Mouse (Mus musculus) heart, embryonic 15.5 days (tissue): ENCODE results near the gene Hs3st3a1. TPM values are rescaled to one million over a fixed set of nuclear protein-coding genes. Genes with fewer than 3 reads are reported as not detected.

Source experiments
- ATAC-seq: fragments of 200-750 bp; cut with Nextera tagmentation; replicated peaks from 2 replicates; pipeline ENCODE4 v1.8.0; 2017; ENCODE audit warnings: low read depth, moderate TSS enrichment; ENCODE audit not compliant: insufficient number of reproducible peaks, insufficient read depth, low FRiP score
- H3K27ac ChIP-seq: fragments of 300-500 bp; sonication (generic); 2 replicates; pipeline ENCODE4 v1.5.1; 2015; ENCODE audit warnings: mild to moderate bottlenecking, inconsistent platforms
- H3K27me3 ChIP-seq: fragments of 300-500 bp; sonication (generic); 2 replicates; pipeline ENCODE4 v1.6.1; 2015; ENCODE audit warnings: inconsistent platforms
- H3K36me3 ChIP-seq: fragments of 300-500 bp; sonication (generic); 2 replicates; pipeline ENCODE4 v1.6.1; 2015; ENCODE audit warnings: mild to moderate bottlenecking, inconsistent platforms
- H3K4me1 ChIP-seq: fragments of 300-500 bp; sonication (generic); replicated peaks from 2 replicates; pipeline ENCODE4 v1.6.1; 2015; ENCODE audit warnings: inconsistent platforms
- H3K4me2 ChIP-seq: fragments of 300-500 bp; sonication (generic); 2 replicates; pipeline ENCODE4 v1.6.1; 2015; ENCODE audit warnings: inconsistent platforms, mild to moderate bottlenecking, moderate library complexity
- H3K4me3 ChIP-seq: fragments of 300-500 bp; sonication (generic); 2 replicates; pipeline ENCODE4 v1.5.1; 2015; ENCODE audit warnings: mild to moderate bottlenecking, inconsistent platforms
- H3K9ac ChIP-seq: fragments of 300-500 bp; sonication (generic); 2 replicates; pipeline ENCODE4 v1.6.1; 2015; ENCODE audit warnings: mild to moderate bottlenecking, inconsistent platforms
- H3K9me3 ChIP-seq: fragments of 300-500 bp; sonication (generic); replicated peaks from 2 replicates; pipeline ENCODE4 v1.6.1; 2016; ENCODE audit warnings: inconsistent platforms
- WGBS: fragments of 180-500 bp; shearing (Covaris S2); methylation state at CpG from one replicate; pipeline ENCODE4 v1.1.7; 2015; ENCODE audit warnings: mixed read lengths; 5-methylcytosine and 5-hydroxymethylcytosine counted together
- polyA plus RNA-seq: library from polyadenylated mRNA; unstranded; fragments of >200 nt; fragmentation: Nextera tagmentation; extraction: Ambion mirVana; gene quantifications from 2 replicates; pipeline ENCODE4 v1.2.1, GENCODE M21; 2015

Hs3st3a1 gene
- polyA plus RNA-seq, 1 experiment from 2014 or later = 0.33 TPM

DNA sequence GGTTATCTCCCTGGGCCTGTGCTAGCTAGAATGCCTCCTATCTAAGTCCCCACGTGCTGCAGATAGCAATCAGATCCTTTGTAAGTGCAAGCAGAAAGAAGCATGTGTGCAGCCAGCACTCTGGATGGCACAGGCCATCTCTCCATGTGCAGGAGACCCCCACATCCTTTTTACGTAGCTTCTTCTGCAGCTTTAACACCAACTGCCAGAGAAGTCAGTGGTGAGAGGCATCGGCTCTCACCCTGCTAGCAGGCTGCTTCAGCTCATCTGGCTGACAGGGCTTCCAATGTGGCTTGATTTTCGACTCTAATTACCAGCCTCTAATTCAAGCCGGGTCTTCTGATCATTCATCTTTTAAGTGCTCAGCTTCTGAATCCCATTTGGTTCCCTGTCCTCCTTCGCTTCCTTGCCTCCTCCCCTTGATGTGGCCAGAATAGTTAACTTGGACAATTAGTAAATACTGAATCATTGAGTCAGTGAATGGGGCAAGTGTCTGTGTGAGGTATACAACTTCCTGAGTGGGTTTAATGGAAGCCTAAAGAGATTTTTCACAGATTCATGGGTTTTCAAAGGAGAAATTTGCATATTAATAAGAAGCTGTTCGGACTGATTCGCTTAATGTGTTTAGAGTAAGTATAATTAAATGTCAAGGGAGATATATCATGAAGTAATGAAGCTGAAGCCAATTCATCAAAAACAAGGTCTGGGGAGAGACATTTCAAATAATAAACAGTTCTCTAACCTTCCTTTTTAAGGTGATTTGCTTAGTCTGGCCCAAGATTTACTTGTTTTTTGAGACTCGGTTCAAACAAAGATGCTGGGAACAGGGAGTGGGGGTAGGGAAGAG lies 54.7 kb downstream of the Hs3st3a1 start:
- H3K9me3 ChIP-seq = no peaks in the 10 kb centered on the region
- H3K27ac ChIP-seq = no peak overlapping the region
- ATAC-seq = no peak
- no peak overlapping the region for H3K4me3 ChIP-seq
- no peaks in the 10 kb centered on the region for H3K4me1 ChIP-seq
- 54% methylated on average over 9 of the region's 9 CpGs for WGBS
- no peak overlapping the region for H3K9ac ChIP-seq
- H3K36me3 ChIP-seq = no peaks in the 10 kb centered on the region
- H3K27me3 ChIP-seq = peaks cover 3% of the 10 kb centered on the region; the same call in 1 of the 2 replicates
- no peak overlapping the region for H3K4me2 ChIP-seq

DNA sequence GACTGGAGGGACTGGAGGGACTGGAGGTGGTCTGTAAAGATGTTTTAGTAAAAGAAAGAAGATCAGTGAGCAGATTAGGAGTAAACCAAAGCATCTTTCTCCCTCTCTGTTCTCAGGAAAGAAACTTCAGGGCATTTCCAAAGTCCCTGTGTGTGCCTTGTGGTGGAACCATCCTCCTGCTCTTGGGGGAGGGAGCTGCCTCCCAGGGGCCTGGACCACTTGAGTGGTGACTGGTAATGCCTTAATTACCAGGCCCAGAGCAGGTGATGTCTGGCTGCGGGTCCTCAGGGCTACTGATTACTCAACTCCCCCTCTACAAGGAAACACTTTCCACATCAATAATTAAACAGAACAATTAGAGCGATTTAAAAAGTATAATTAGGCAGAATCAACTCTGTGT lies 59.3 kb downstream of the Hs3st3a1 start:
- peaks cover 11% of the 10 kb centered on the region for H3K4me1 ChIP-seq
- 79% methylated on average over 2 of the region's 2 CpGs for WGBS
- no peak for ATAC-seq
- H3K9ac ChIP-seq = no peak overlapping the region
- H3K9me3 ChIP-seq = no peaks in the 10 kb centered on the region
- no peaks in the 10 kb centered on the region for H3K36me3 ChIP-seq
- no peak overlapping the region for H3K27ac ChIP-seq
- no peak overlapping the region for H3K4me3 ChIP-seq
- H3K27me3 ChIP-seq = no peaks in the 10 kb centered on the region
- H3K4me2 ChIP-seq = no peak overlapping the region

DNA sequence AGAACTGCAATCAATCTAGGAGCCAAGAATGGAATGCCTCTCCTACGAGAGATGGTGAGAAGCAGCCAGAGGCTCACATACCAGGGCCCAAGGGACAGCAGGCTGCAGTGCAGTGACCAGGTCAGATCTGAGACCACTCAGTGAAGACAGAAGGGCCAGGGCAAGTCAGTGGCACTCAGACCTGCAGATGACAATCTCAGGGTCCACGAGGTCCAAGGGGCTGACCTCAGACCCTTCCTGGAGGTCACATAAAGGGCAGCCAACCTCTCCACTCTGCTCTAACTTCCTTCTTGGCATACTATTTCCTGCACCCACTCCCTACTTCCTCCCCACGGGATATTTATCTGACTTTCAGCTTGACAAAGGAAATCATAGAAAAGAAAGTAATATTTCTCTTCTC lies 60.8 kb downstream of the Hs3st3a1 start:
- H3K27ac ChIP-seq = no peak overlapping the region

DNA sequence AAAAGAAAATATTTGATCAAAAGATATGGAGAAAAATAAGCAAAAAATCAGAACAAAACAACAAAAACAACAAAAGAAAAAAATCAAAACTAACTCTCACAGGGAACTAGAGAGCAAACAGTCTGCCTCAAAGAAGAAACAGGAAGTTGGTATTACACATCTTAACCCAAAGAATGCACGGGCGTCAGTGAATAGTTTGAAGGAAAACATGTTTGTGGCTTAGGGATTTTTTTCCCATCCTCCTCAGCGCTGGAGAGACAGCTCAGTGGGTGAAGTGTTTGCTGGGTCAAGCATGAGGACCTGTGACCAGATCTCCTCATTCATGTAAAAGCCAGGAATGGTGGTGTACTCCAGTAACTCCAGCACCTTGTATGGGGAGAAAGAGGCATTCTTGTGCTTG lies 61.5 kb downstream of the Hs3st3a1 start:
- no peak overlapping the region for H3K4me3 ChIP-seq
- no peaks in the 10 kb centered on the region for H3K36me3 ChIP-seq
- H3K4me1 ChIP-seq = peaks cover 11% of the 10 kb centered on the region
- no peak overlapping the region for H3K27ac ChIP-seq
- no peak overlapping the region for H3K9ac ChIP-seq
- no peaks in the 10 kb centered on the region for H3K9me3 ChIP-seq
- WGBS = 36% methylated on average over 3 of the region's 3 CpGs
- ATAC-seq = no peak
- H3K4me2 ChIP-seq = no peak overlapping the region
- no peaks in the 10 kb centered on the region for H3K27me3 ChIP-seq

More for the DNA sequence above, 60.8 kb downstream of the Hs3st3a1 start:
- 18% methylated on average over 3 of the region's 3 CpGs for WGBS
- H3K27me3 ChIP-seq = no peaks in the 10 kb centered on the region
- H3K9me3 ChIP-seq = no peaks in the 10 kb centered on the region
- peaks cover 11% of the 10 kb centered on the region for H3K4me1 ChIP-seq
- no peak for ATAC-seq
- no peaks in the 10 kb centered on the region for H3K36me3 ChIP-seq
- no peak overlapping the region for H3K4me2 ChIP-seq
- no peak overlapping the region for H3K9ac ChIP-seq
- H3K4me3 ChIP-seq = no peak overlapping the region

DNA sequence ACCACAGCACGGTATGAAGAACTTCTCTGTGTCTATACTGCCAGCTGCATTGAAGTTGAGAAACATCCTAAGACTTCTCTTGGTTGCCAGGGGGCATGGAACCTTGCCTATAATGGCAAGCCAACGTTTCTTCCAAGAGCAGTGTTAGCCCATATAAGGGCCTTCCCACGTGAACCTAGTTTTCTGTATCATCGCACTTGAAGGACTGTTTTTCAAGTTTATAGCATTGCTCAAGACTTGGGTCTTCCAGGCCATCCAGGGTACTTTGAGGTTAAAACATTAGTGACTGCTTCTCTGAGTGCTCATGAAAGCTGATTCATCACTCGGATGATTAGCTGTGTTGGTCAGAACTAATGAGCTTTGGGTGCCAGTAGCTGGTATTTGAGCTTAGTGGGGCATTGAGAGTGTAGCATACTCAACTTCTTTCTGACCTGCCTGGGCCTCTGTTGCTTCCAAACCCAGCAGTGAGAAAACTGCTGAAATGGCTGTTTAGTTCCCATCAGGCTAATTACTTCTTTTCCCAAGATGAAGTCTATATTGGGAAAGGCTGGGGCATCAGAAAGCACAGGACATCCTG lies 65.5 kb downstream of the Hs3st3a1 start:
- ATAC-seq = no peak
- no peak overlapping the region for H3K27ac ChIP-seq

DNA sequence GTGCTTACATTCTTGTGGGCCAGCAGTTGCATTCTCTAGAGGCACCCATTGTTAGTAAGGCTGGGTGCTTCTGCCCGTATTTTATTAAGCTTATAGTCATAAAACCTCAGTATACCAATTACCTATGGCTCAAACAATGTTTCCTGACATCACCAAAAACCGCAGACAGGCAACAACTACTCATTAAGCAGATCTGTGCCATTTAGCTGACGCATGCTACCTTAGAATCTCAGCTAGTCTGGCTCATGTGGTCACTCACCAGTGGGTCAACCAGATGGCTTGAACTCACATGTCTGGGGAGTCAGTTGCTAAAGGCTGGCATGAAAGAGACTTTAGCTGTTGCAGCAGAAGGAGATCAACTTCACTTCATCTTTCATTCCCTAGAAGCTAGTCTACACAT lies 67.9 kb downstream of the Hs3st3a1 start:
- 0 out of 2 replicates have a peak, but pooled peaks cover 2% of the 10 kb centered on the region for H3K9me3 ChIP-seq
- H3K9ac ChIP-seq = no peak overlapping the region
- ATAC-seq = no peak
- no peak overlapping the region for H3K27ac ChIP-seq
- no peak overlapping the region for H3K4me3 ChIP-seq
- 81% methylated on average over 3 of the region's 3 CpGs for WGBS
- no peaks in the 10 kb centered on the region for H3K4me1 ChIP-seq
- no peak overlapping the region for H3K4me2 ChIP-seq
- no peaks in the 10 kb centered on the region for H3K36me3 ChIP-seq
- H3K27me3 ChIP-seq = no peaks in the 10 kb centered on the region

More for the DNA sequence above, 65.5 kb downstream of the Hs3st3a1 start:
- H3K4me3 ChIP-seq = no peak overlapping the region
- no peak overlapping the region for H3K4me2 ChIP-seq
- WGBS = 86% methylated on average over 5 of the region's 5 CpGs
- no peaks in the 10 kb centered on the region for H3K36me3 ChIP-seq
- H3K9ac ChIP-seq = no peak overlapping the region
- H3K27me3 ChIP-seq = no peaks in the 10 kb centered on the region
- H3K4me1 ChIP-seq = peaks cover 11% of the 10 kb centered on the region
- H3K9me3 ChIP-seq = 0 out of 2 replicates have a peak, but pooled peaks cover 2% of the 10 kb centered on the region

DNA sequence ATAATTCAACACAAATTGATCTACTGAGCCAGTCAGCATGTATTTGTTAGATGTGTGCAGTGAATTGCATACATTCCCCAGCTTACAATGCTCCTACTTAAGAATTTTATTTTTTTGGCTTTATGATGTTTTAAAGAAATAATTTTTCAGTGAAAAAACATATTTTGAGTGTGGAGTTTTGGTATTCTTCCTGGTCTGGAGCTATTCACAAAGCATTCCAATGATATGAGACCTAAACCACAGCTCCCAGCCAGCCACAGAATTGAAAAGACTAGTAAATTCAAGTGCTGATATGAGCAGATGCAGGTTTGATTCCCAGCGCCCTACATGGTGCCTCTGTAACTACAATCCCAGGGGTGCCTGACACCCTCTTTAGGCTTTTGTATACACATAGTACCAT lies 70.8 kb downstream of the Hs3st3a1 start:
- no peak overlapping the region for H3K4me2 ChIP-seq
- no peaks in the 10 kb centered on the region for H3K36me3 ChIP-seq
- H3K9me3 ChIP-seq = 0 out of 2 replicates have a peak, but pooled peaks cover 2% of the 10 kb centered on the region
- H3K9ac ChIP-seq = no peak overlapping the region
- 0 out of 2 replicates have a peak, but pooled peaks cover 4% of the 10 kb centered on the region for H3K27me3 ChIP-seq
- no peak for ATAC-seq
- H3K4me3 ChIP-seq = no peak overlapping the region
- no peaks in the 10 kb centered on the region; the same call in 1 of the 2 replicates for H3K4me1 ChIP-seq
- H3K27ac ChIP-seq = no peak overlapping the region
- 83% methylated on average over 1 of the region's 1 CpGs for WGBS

DNA sequence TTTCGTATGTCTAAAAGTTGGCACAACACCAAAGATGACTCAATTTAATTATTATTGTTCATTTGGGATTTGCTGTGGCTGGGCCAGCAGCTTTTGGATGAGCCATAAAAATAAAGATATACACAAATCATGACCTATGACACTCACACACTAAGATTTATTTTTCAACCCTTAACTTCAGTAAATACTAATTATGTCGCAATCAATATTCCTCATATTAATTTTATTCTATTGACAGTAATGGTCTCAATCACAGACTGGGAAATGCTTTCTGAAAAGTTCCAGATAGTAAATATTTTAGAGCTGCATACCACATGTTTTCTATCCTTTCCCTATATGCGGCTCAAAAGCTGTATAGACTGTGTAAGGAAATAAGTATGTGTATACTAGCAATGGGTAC lies 71.9 kb downstream of the Hs3st3a1 start:
- Histone ChIP-seq H3K4me2 (no peak overlapping the region), H3K36me3 (no peaks in the 10 kb centered on the region), H3K27ac (no peak overlapping the region), H3K9ac (no peak overlapping the region), H3K4me1 (peaks cover 3% of the 10 kb centered on the region), H3K9me3 (0 out of 2 replicates have a peak, but pooled peaks cover 2% of the 10 kb centered on the region), H3K27me3 (0 out of 2 replicates have a peak, but pooled peaks cover 4% of the 10 kb centered on the region), H3K4me3 (no peak overlapping the region)
- ATAC-seq = no peak
- WGBS = 79% methylated on average over 3 of the region's 3 CpGs

DNA sequence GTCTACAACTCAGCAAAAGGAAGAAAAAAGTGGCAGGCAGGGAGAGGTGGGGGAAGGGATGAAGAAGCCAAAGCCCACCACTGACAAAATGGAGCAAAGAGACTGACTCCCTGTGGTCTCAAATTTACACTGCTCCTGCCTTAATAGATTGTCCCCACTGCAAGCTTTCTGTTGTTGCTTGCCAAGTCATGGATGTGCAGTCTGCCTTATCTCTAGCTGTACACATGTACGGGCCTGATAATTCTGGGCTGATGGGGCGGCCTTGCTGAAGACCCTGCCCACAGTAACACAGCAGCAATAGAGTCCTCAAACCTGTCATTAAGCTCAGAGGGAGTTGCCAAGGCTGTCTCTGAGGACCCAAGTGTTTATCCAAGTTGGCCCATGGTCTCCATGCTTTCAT lies 74.0 kb downstream of the Hs3st3a1 start:
- Histone ChIP-seq H3K36me3 (no peaks in the 10 kb centered on the region), H3K4me2 (no peak overlapping the region), H3K4me3 (no peak overlapping the region), H3K9ac (no peak overlapping the region), H3K9me3 (0 out of 2 replicates have a peak, but pooled peaks cover 2% of the 10 kb centered on the region), H3K27me3 (0 out of 2 replicates have a peak, but pooled peaks cover 4% of the 10 kb centered on the region), H3K4me1 (peaks cover 3% of the 10 kb centered on the region), H3K27ac (no peak overlapping the region)
- 39% methylated on average over 2 of the region's 2 CpGs for WGBS
- ATAC-seq = no peak

DNA sequence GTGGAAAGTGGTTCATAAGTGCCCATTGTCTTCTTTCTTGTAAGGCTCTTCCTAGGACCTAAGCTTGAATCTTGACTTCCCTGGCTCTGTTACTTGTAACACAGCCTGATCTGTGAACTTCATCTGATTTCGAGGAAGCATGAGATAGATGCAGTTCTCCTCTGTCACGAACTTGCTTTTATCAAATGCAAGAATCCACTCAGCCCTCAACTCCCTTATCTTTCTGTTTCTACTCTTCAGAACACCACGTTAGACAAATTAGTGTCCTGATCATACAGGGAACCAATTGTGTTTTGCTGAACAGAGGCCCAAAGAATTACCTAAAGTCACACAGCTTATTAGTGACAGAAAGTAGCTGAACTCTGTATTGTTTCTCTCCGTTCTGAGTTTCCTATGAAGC lies 77.2 kb downstream of the Hs3st3a1 start:
- Histone ChIP-seq H3K4me2 (no peak overlapping the region), H3K27me3 (peaks cover 6% of the 10 kb centered on the region; the same call in 1 of the 2 replicates), H3K9me3 (no peaks in the 10 kb centered on the region), H3K27ac (no peak overlapping the region), H3K4me1 (peaks cover 3% of the 10 kb centered on the region), H3K4me3 (no peak overlapping the region), H3K36me3 (no peaks in the 10 kb centered on the region), H3K9ac (no peak overlapping the region)
- WGBS = 60% methylated on average over 4 of the region's 4 CpGs
- no peak for ATAC-seq

DNA sequence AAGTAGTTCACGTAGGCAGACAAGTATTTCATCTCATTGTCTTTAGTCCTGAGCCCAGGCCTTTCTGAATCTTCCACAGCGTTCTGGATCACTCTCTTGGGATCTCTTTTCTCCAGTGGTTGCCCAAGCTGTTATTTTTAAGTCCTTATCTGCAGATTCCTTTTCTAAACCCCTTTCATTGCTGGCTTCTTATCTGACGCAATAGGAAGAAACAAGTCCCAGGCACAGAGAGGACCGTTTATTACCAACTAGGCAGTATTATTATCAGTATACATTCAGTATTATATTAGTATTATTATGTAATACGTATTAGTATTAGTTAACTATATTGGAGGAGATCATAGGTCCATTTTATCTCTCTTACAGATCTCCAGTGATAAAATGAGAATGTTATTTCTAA lies 78.3 kb downstream of the Hs3st3a1 start:
- Histone ChIP-seq H3K4me1 (peaks cover 3% of the 10 kb centered on the region), H3K27ac (no peak overlapping the region), H3K9me3 (no peaks in the 10 kb centered on the region), H3K36me3 (no peaks in the 10 kb centered on the region), H3K4me2 (no peak overlapping the region), H3K4me3 (no peak overlapping the region), H3K9ac (no peak overlapping the region), H3K27me3 (peaks cover 12% of the 10 kb centered on the region)
- no peak for ATAC-seq
- WGBS = 54% methylated on average over 5 of the region's 5 CpGs
